Mouse (Mus musculus): ENCODE measurements around the gene Prickle3. TPM values are rescaled to one million over a fixed set of nuclear protein-coding genes. Genes with fewer than 3 reads are reported as not detected.

Prickle3 gene
- 10 to 100 TPM; 10.3 to 18.7 TPM for total RNA-seq (2021)
- long read RNA-seq, experiment 1, transcript Prickle3-201 (9 exons, 2,301 nt): major isoform, 22 of 26 reads
- long read RNA-seq, experiment 1, partial matches to known transcripts: 1 of 26 reads
- long read RNA-seq, experiment 1, other reads (novel, unspliced or antisense): 3 of 26 reads
- long read RNA-seq, experiment 2, transcript Prickle3-201 (9 exons, 2,301 nt): major isoform, 25 of 34 reads
- long read RNA-seq, experiment 2, partial matches to known transcripts: 4 of 34 reads
- long read RNA-seq, experiment 2, other reads (novel, unspliced or antisense): 5 of 34 reads

DNA sequence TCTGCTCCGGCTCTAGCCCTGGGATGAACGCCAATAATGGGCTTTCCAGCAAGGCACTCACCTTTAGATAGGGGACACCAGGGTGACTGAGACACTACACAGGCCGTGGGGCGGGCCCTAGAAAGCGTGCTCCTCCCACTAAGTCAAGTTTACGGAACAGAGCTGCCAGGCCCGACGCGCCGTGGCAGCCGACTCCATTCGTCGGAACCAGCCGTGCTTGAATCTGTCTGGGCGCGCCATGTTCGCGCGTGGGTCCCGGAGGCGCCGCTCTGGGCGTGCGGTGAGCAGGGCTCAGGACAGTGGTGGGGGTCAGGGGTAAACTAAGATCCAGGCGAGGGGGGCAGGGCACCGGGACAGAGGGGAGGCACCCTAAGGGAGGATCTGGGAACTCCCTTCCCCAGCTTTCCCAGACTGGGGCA lies at the start of gene Prickle3:
Gene Prickle3 (plus strand): TSS at position 40 of the 419 bp plus-strand sequence.
- DNase-seq: peak; percentile 60
- intact Hi-C loops (cut with DNase I; ENCODE audit: low total_unique reads): no loop called here

DNA sequence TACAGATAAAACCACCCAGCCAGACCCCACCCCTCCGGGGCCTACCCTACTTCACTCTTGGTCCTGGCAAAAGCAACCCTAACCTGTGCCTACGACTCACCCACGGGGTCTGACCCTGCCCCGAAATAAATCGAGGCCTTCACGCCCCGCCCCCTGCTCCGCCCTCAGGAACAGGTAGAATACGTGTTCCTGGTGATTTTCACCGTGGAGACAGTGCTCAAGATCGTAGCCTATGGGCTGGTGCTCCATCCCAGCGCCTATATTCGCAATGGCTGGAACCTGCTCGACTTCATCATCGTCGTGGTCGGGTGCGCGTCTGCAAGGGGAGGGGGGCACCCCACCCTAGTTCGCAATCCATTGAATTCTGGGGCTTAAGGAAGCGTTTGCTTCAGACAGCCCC lies 47.0 kb upstream of the Prickle3 start:
- DNase-seq: no peak
- intact Hi-C loops (cut with DNase I; ENCODE audit: low total_unique reads): no loop called here

- no peak for DNase-seq
- intact Hi-C loops (cut with DNase I; ENCODE audit: low total_unique reads): no loop called here
These were observed 46.4 kb upstream of the Prickle3 start for GRCm38 (mm10) chrX:7610536-7611258.

GRCm38 (mm10) chrX:7617889-7618551 lies 39.0 kb upstream of the Prickle3 start:
- no peak for DNase-seq
- intact Hi-C loops (cut with DNase I; ENCODE audit: low total_unique reads): no loop called here

DNA sequence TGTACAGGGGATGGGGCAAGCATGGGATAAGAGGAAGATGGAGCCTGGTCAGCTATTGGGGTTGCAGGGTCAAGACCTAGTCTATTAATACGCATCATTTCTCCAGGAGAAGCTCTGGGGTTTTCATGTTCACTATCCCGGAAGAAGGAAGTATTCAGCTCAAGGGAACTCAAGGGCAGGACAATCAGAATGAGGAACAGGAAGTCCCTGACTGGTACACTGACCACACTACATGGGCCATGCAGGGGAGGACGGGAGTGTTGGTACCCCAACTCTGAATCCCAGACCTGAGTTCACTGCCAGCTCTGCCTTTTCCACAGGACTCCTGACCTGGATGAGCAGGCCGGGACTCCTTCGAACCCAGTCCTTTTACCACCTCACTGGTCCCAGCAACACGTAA lies 24.5 kb upstream of the Prickle3 start:
- intact Hi-C loops (cut with DNase I; ENCODE audit: low total_unique reads): no loop called here
- no peak for DNase-seq

DNA sequence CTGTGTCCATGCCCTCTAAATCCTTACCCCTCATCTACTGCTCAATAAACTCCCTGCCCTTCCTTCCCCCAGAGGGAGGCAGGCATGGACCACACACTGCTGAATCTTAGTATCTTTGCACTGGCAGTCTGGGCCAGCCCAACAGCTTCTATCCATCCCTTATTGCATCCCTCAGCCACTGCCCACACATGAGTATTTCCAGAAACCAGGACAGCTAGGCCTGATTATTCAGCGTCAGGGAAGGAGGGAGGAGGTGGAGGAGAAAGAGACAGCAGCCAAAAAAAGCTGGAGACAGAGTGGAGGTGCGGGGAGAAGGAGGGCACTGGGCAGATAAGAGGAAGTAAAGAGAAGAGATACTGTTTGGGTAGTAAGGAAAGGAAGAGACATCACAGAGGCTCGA lies 22.0 kb upstream of the Prickle3 start:
- no peak for DNase-seq
- intact Hi-C loops (cut with DNase I; ENCODE audit: low total_unique reads): no loop called here

GRCm38 (mm10) chrX:7638401-7639091 lies 18.5 kb upstream of the Prickle3 start, which contains the start of gene Syp:
Gene Syp, plus strand, starts transcription at chrX:7638471.
- DNase-seq: peak; percentile 56
- intact Hi-C loops (cut with DNase I; ENCODE audit: low total_unique reads): no loop called here

- intact Hi-C loops (cut with DNase I; ENCODE audit: low total_unique reads): loop anchor here (5.0 kb wide), 1 partner anchor 48 kb away; no protein-coding TSS in a partner anchor
- DNase-seq: no peak
These were observed 17.3 kb upstream of the Prickle3 start for GRCm38 (mm10) chrX:7639536-7640325.

DNA sequence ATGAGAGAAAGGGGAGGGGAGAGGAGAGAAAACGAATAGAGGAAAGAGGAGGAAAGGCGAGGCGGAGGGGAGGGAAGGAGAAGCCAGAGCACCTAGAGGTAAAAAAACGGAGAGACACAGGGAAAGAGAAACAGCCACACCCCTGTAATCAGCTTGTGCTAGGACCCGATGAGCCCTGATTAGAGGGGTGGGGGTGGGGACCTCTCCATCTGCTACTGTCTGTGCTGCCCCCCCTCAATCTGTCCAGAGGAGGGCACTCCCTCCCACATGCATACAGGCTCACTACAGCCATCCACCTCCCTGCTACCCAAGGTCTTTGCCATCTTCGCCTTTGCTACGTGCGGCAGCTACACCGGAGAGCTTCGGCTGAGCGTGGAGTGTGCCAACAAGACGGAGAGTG lies 16.3 kb upstream of the Prickle3 start:
- intact Hi-C loops (cut with DNase I; ENCODE audit: low total_unique reads): loop anchor here (5.0 kb wide), 1 partner anchor 47 kb away; no protein-coding TSS in a partner anchor
- DNase-seq: no peak

- DNase-seq: peak; percentile 70
- intact Hi-C loops (cut with DNase I; ENCODE audit: low total_unique reads): no loop called here
These were observed 11.7 kb upstream of the Prickle3 start for GRCm38 (mm10) chrX:7645349-7645748.

GRCm38 (mm10) chrX:7648671-7649304 lies 8.3 kb upstream of the Prickle3 start:
- peak; percentile 82 for DNase-seq
- intact Hi-C loops (cut with DNase I; ENCODE audit: low total_unique reads): no loop called here

GRCm38 (mm10) chrX:7658031-7658784 lies 1.1 kb downstream of the Prickle3 start:
- peak; percentile 37 for DNase-seq
- intact Hi-C loops (cut with DNase I; ENCODE audit: low total_unique reads): no loop called here

- DNase-seq: no peak
- intact Hi-C loops (cut with DNase I; ENCODE audit: low total_unique reads): no loop called here
These were observed 1.9 kb downstream of the Prickle3 start for GRCm38 (mm10) chrX:7658785-7659589.

- no peak for DNase-seq
- intact Hi-C loops (cut with DNase I; ENCODE audit: low total_unique reads): no loop called here
These were observed 4.0 kb downstream of the Prickle3 start for GRCm38 (mm10) chrX:7661086-7661485.

- no peak for DNase-seq
- intact Hi-C loops (cut with DNase I; ENCODE audit: low total_unique reads): no loop called here
These were observed 5.9 kb downstream of the Prickle3 start for GRCm38 (mm10) chrX:7662936-7663335.

DNA sequence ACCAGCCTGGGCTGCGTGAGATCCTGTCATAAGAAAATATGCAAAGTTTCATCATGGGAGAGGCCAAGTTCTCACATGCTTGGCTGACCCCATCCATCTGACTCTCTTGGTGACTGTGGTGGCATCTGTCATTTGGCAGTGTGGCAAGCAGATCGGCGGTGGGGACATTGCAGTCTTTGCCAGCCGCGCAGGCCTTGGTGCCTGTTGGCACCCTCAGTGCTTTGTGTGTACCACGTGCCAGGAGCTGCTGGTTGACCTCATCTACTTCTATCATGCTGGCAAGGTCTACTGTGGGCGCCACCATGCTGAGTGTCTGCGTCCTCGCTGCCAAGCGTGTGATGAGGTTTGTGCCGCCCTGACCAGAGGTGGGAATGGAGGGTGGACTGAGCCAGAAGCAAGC lies 7.7 kb downstream of the Prickle3 start:
- intact Hi-C loops (cut with DNase I; ENCODE audit: low total_unique reads): no loop called here
- DNase-seq: no peak

Data from gastrocnemius, postnatal 14 days (tissue).